Mouse (Mus musculus): Measurements from ENCODE around the gene Bank1.

- no peak for TF ChIP-seq POLR2A (IDR thresholded peaks at IDR 0.05; ENCODE audit: borderline replicate concordance, low read depth, low read length)
- TF ChIP-seq CTCF (IDR thresholded peaks at IDR 0.05; ENCODE audit: low read depth, low read length) = no peak
These were observed 238.8 kb downstream of the Bank1 start for GRCm38 (mm10) chr3:136086948-136087660.
